Mouse (Mus musculus) spleen, adult 2 months (tissue): ENCODE results near the gene Lrrc73.

ENCODE experiments used
- CTCF ChIP-seq: fragments of 200-500 bp; IDR thresholded peaks from 2 replicates; pipeline ENCODE4 v1.5.1; 2011; ENCODE audit warnings: mild to moderate bottlenecking, inconsistent platforms; ENCODE audit not compliant: insufficient read depth, insufficient read length, insufficient replicate concordance; ENCODE audit errors: extremely low read depth
- POLR2A ChIP-seq: fragments of 200-500 bp; IDR thresholded peaks from 2 replicates; pipeline ENCODE4 v1.6.1; 2011; ENCODE audit warnings: low read depth, low read length, inconsistent platforms

GRCm38 (mm10) chr17:46265918-46266618 is 12.7 kb downstream of the Lrrc73 start:
- TF ChIP-seq CTCF, result peak; percentile 84; the same call in 1 of the 2 replicates
- no peak for TF ChIP-seq POLR2A
